Mouse (Mus musculus) MEL (cell line): ENCODE results near the gene Gm20441. TPM values are rescaled to one million over a fixed set of nuclear protein-coding genes. Genes with fewer than 3 reads are reported as not detected.

ENCODE experiments used
- DNase-seq: peaks from one replicate; pipeline ENCODE4 v3.0.0; 2011; ENCODE audit warnings: low read depth, low spot score
- H3K27ac ChIP-seq: 2 replicates; pipeline ENCODE4 v1.5.1; 2012; ENCODE audit warnings: low read depth, mild to moderate bottlenecking, control low read depth, low read length, moderate library complexity; ENCODE audit not compliant: control insufficient read depth
- H3K27me3 ChIP-seq, 2 experiments: fragments of 150-350 bp in 1 of 2; sonication (generic) in 1 of 2; 2 replicates each; pipeline ENCODE4 v1.6.1; 2012; ENCODE audit warnings: low read length in 2 of 2, mild to moderate bottlenecking in 2 of 2, improper control_type of control experiment in 1 of 2, moderate library complexity in 1 of 2; ENCODE audit not compliant: insufficient read depth in 2 of 2, control insufficient read depth in 1 of 2
- H3K36me3 ChIP-seq, 2 experiments: 2 replicates each; pipeline ENCODE4 v1.6.1; 2012 to 2014; ENCODE audit warnings: low read length in 2 of 2, improper control_type of control experiment in 1 of 2, inconsistent platforms in 1 of 2, mild to moderate bottlenecking in 1 of 2; ENCODE audit not compliant: insufficient read depth in 2 of 2, control insufficient read depth in 1 of 2
- H3K4me1 ChIP-seq, 2 experiments: fragments of 150-350 bp in 1 of 2; sonication (generic) in 1 of 2; 2 replicates each; pipeline ENCODE4 v1.6.1; 2012; ENCODE audit warnings: low read length in 2 of 2, improper control_type of control experiment in 1 of 2, mild to moderate bottlenecking in 1 of 2; ENCODE audit not compliant: insufficient read depth in 2 of 2, control insufficient read depth in 1 of 2
- H3K4me3 ChIP-seq, 2 experiments: fragments of 150-350 bp in 1 of 2; sonication (generic) in 1 of 2; 2 replicates each; pipeline ENCODE4 v1.5.1; 2012; ENCODE audit warnings: low read depth in 2 of 2, low read length in 2 of 2, mild to moderate bottlenecking in 2 of 2, moderate library complexity in 2 of 2, control low read depth in 1 of 2, improper control_type of control experiment in 1 of 2; ENCODE audit not compliant: control insufficient read depth in 1 of 2, insufficient read depth in 1 of 2
- H3K79me2 ChIP-seq: 2 replicates; pipeline ENCODE4 v1.6.1; 2012; ENCODE audit warnings: mild to moderate bottlenecking, low read length, moderate library complexity; ENCODE audit not compliant: control insufficient read depth, poor library complexity, insufficient read depth
- H3K9ac ChIP-seq: 2 replicates; pipeline ENCODE4 v1.6.1; 2012; ENCODE audit warnings: low read depth, mild to moderate bottlenecking, control low read depth, low read length, moderate library complexity; ENCODE audit not compliant: control insufficient read depth, poor library complexity, severe bottlenecking
- H3K9me3 ChIP-seq: fragments of 150-350 bp; sonication (generic); replicated peaks from 2 replicates; pipeline ENCODE4 v1.6.1; 2012; ENCODE audit warnings: mild to moderate bottlenecking, low read length, improper control_type of control experiment, moderate library complexity; ENCODE audit not compliant: insufficient read depth
- CHD1 ChIP-seq: IDR thresholded peaks from 2 replicates; pipeline ENCODE4 v1.6.1; 2012; ENCODE audit warnings: low read depth, mild to moderate bottlenecking, inconsistent platforms, low read length, improper control_type of control experiment
- CTCF ChIP-seq, 3 experiments: IDR thresholded peaks in 2 of 3; conservative IDR thresholded peaks in 1 of 3; 2 replicates each; pipeline ENCODE4 v1.5.1; 2011 to 2012; ENCODE audit warnings: low read length in 3 of 3, low read depth in 2 of 3, mild to moderate bottlenecking in 2 of 3, improper control_type of control experiment in 1 of 3, inconsistent platforms in 1 of 3, mixed read lengths in 1 of 3, moderate library complexity in 1 of 3; ENCODE audit not compliant: control insufficient read depth in 1 of 3, insufficient read depth in 1 of 3, poor library complexity in 1 of 3, severe bottlenecking in 1 of 3
- ETS1 ChIP-seq: IDR thresholded peaks from 2 replicates; pipeline ENCODE4 v1.6.1; 2012; ENCODE audit warnings: low read depth, mild to moderate bottlenecking, inconsistent platforms, low read length, improper control_type of control experiment, moderate library complexity
- GABPA ChIP-seq: IDR thresholded peaks from 2 replicates; pipeline ENCODE4 v1.6.1; 2012; ENCODE audit warnings: low read depth, mild to moderate bottlenecking, inconsistent platforms, low read length, improper control_type of control experiment, moderate library complexity
- GATA1 ChIP-seq: IDR thresholded peaks from 2 replicates; pipeline ENCODE4 v1.6.1; 2011; ENCODE audit warnings: low read depth, low read length, improper control_type of control experiment
- MYB ChIP-seq: IDR thresholded peaks from 2 replicates; pipeline ENCODE4 v1.6.1; 2011; ENCODE audit warnings: mild to moderate bottlenecking, low read depth, low read length, improper control_type of control experiment
- MYC ChIP-seq: IDR thresholded peaks from 2 replicates; pipeline ENCODE4 v1.6.1; 2011; ENCODE audit warnings: low read depth, mild to moderate bottlenecking, low read length, improper control_type of control experiment, moderate library complexity
- NELFE ChIP-seq: IDR thresholded peaks from 2 replicates; pipeline ENCODE4 v1.6.1; 2011; ENCODE audit warnings: low read depth, low read length, improper control_type of control experiment
- NRF1 ChIP-seq: IDR thresholded peaks from 2 replicates; pipeline ENCODE4 v1.6.1; 2014; ENCODE audit warnings: low read depth, mild to moderate bottlenecking, inconsistent platforms, low read length, improper control_type of control experiment, moderate library complexity; ENCODE audit not compliant: poor library complexity, insufficient read depth, severe bottlenecking
- POLR2AphosphoS2 ChIP-seq: IDR thresholded peaks from 2 replicates; pipeline ENCODE4 v1.6.1; 2011; ENCODE audit warnings: low read length, improper control_type of control experiment
- RCOR1 ChIP-seq: IDR thresholded peaks from 2 replicates; pipeline ENCODE4 v1.6.1; 2012; ENCODE audit warnings: low read depth, mild to moderate bottlenecking, inconsistent platforms, low read length, improper control_type of control experiment
- SIN3A ChIP-seq: IDR thresholded peaks from 2 replicates; pipeline ENCODE4 v1.6.1; 2012; ENCODE audit warnings: low read length, improper control_type of control experiment, inconsistent platforms
- USF1 ChIP-seq: IDR thresholded peaks from 2 replicates; pipeline ENCODE4 v1.6.1; 2014; ENCODE audit warnings: low read depth, mild to moderate bottlenecking, inconsistent platforms, low read length, improper control_type of control experiment, moderate library complexity
- ZC3H11A ChIP-seq: IDR thresholded peaks from 2 replicates; pipeline ENCODE4 v1.6.1; 2012; ENCODE audit warnings: low read depth, mild to moderate bottlenecking, inconsistent platforms, low read length, improper control_type of control experiment
- ZNF384 ChIP-seq: IDR thresholded peaks from 2 replicates; pipeline ENCODE4 v1.6.1; 2012; ENCODE audit warnings: low read depth, mild to moderate bottlenecking, inconsistent platforms, low read length, improper control_type of control experiment
- polyA plus RNA-seq, 2 experiments: library from polyadenylated mRNA; stranded (reverse) in 1 of 2; unstranded in 1 of 2; fragments of >175 nt in 1 of 2; fragments of >200 nt in 1 of 2; gene quantifications; 2 replicates each; pipeline versions ENCODE4 v1.2.1 to v1.2.4; 2012; ENCODE audit warnings: low replicate concordance in 2 of 2, low read depth in 1 of 2; ENCODE audit not compliant: insufficient read length in 2 of 2, insufficient read depth in 1 of 2, missing spikeins in 1 of 2
- total RNA-seq: library from RNA; depleted of rRNA; stranded (reverse); fragments of 300-350 nt; gene quantifications from 2 replicates; pipeline ENCODE4 v1.2.3, GENCODE M21; 2012

Gene Gm20441
- total and polyA plus RNA-seq, 3 experiments: not detected

DNA sequence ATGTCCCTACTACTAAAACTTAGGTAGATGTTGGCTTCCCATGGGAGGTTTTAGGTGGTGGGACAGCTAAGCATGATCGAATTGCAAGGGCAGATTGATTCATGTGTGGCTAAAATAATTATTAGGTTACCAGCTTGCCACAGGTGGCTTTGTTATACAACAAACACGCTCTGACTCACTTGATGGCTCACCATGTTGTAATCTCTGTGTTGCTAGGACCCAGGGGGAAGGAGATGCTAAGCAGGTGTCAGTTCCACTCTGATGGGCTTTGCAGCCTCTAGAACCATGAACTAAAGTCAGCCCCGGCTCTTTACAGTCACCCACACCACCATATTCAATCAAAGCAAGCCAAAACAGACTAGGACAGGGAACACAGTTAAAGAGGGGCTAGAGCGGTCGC lies 39.1 kb upstream of the Gm20441 start:
- peaks cover 0 to 7% of the 10 kb centered on the region in 2 experiments; a peak in 2 of 4 replicates for H3K36me3 ChIP-seq
- H3K9ac ChIP-seq: no peak overlapping the region
- no peaks in the 10 kb centered on the region for H3K79me2 ChIP-seq
- TF ChIP-seq USF1 (no peak), NRF1 (no peak), MYB (no peak), POLR2AphosphoS2 (no peak), MYC (no peak), CHD1 (no peak), ZC3H11A (no peak), NELFE (no peak)
- peaks cover 4 to 7% of the 10 kb centered on the region in 2 experiments for H3K27me3 ChIP-seq
- no peaks in the 10 kb centered on the region for H3K9me3 ChIP-seq
- peaks cover 0 to 6% of the 10 kb centered on the region in 2 experiments; a peak in 2 of 4 replicates for H3K4me1 ChIP-seq
- DNase-seq: no peak
- no peak overlapping the region for H3K27ac ChIP-seq
- no peak overlapping the region for H3K4me3 ChIP-seq

DNA sequence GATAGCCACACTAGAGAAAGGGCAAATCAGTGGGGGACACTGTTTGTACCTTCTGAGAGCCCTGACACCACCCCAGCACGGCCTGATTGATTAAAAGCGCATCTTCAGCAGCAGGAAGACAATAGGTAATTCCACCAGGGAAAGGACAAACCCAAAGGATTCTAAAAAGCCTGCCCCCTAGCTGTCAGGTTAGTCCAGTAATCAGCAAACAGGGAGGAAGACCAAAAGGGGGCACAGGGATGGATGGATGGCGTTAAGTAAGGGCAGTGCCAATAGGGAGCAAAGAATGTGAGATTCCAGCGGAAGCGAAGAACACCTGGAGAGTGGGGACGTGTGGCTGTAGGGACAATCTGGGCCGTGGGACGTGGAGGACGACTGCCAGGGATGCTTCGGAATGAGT lies 37.9 kb upstream of the Gm20441 start:
- DNase-seq: no peak
- Histone ChIP-seq H3K36me3 (peaks cover 0 to 3% of the 10 kb centered on the region in 2 experiments; a peak in 1 of 4 replicates), H3K9ac (no peak overlapping the region), H3K4me3 (no peak overlapping the region), H3K4me1 (no peaks in the 10 kb centered on the region; a peak in 1 of 4 replicates), H3K79me2 (no peaks in the 10 kb centered on the region), H3K9me3 (no peaks in the 10 kb centered on the region), H3K27ac (no peak overlapping the region), H3K27me3 (peaks cover 4 to 9% of the 10 kb centered on the region in 2 experiments)
- TF ChIP-seq GATA1 (no peak), CTCF (IDR thresholded peaks at IDR 0.05 in 2 of 3, conservative IDR thresholded peaks at IDR 0.05 in 1 of 3; ENCODE audit: control insufficient read depth in 1 of 3, insufficient read depth in 1 of 3, low read depth in 2 of 3, low read length in 3 of 3, poor library complexity in 1 of 3, severe bottlenecking in 1 of 3) (peak in 1 of 3 experiments; percentile 16; a peak in 2 of 6 replicates)

DNA sequence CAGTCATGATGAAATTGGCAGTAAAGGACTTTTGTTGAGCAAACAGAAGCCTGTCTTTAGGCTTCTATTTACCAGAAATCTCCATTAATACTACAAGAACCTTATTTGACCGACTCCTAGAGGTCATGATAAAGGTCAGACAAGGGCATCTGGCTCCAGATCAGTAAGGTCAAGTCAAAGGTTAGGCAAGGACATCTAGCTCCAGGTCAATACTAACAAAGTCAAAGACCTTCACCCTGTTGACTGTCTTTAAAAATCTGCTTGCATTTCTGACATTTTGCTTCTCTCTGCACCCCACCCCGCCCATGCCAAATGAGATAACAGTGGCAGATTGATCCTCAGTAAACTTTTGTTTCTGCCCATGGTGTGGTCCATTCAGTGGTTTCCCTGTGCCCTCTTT lies 23.5 kb upstream of the Gm20441 start:
- H3K36me3 ChIP-seq: no peaks in the 10 kb centered on the region
- H3K4me1 ChIP-seq: no peaks in the 10 kb centered on the region
- no peak overlapping the region for H3K4me3 ChIP-seq
- no peak for DNase-seq
- peaks cover 0 to 2% of the 10 kb centered on the region in 2 experiments for H3K27me3 ChIP-seq
- TF ChIP-seq GABPA (no peak), SIN3A (no peak), ZNF384 (no peak), MYB (no peak), RCOR1 (no peak), ETS1 (no peak)
- no peaks in the 10 kb centered on the region for H3K9me3 ChIP-seq
- H3K79me2 ChIP-seq: no peaks in the 10 kb centered on the region
- H3K9ac ChIP-seq: no peak overlapping the region
- no peak overlapping the region for H3K27ac ChIP-seq
